Mouse (Mus musculus) inflammation-experienced regulatory T-cells, adult 16 weeks (primary cell): Measurements from ENCODE around the gene Nxpe3. TPM values are rescaled to one million over a fixed set of nuclear protein-coding genes. Genes with fewer than 3 reads are reported as not detected.

Experiments used
- polyA plus RNA-seq: library from polyadenylated mRNA; unstranded; fragments of 100-300 nt; shearing (Covaris generic); gene quantifications from one replicate; pipeline ENCODE4 v1.2.1, GENCODE M21; 2017

The Nxpe3 gene
- 38.1 TPM for polyA plus RNA-seq

DNA sequence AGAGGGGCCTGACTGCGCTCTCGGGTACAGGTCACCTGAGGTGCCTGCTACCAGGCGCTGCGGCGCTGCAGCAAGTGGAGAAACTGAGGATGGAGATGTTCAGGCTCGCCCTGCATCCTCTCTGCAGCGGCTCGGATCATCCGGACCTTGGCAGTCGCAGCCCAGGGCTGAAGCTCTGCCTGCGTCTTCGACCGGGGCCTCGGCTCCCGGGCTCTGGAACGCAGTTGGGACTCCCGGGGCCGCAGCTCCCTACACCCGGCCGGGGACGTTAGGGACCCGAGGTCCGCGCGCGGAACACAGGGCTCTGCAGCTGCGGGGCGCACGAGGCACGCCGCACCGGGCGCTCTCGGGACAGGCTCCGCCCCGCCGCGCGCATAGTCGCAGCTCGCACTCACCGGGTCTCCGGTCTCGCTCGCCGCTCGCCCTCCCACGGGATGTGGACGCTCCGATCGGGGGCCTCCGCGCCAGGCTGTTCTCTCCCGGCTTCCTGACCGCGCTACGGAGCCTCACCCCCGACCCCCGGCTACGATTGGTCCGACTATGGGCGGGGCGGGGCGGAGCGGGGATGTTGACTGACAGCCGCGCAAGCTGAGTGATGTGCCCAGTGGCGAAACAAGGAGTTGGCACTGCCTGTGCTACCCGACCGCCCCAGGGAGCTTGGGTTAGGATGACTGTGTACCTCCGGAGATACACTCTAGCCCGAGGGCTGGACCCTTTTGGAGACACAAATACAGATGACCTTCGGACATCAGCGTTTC lies at the start of gene Nxpe3:
Gene Nxpe3, minus strand, starts transcription at position 393 of the 758 bp plus-strand sequence.

GRCm38 (mm10) chr16:55934453-55935037 lies 39.5 kb upstream of the Nxpe3 start, which contains the start of gene Cep97:
TSS of gene Cep97 (minus strand) at chr16:55934855.

DNA sequence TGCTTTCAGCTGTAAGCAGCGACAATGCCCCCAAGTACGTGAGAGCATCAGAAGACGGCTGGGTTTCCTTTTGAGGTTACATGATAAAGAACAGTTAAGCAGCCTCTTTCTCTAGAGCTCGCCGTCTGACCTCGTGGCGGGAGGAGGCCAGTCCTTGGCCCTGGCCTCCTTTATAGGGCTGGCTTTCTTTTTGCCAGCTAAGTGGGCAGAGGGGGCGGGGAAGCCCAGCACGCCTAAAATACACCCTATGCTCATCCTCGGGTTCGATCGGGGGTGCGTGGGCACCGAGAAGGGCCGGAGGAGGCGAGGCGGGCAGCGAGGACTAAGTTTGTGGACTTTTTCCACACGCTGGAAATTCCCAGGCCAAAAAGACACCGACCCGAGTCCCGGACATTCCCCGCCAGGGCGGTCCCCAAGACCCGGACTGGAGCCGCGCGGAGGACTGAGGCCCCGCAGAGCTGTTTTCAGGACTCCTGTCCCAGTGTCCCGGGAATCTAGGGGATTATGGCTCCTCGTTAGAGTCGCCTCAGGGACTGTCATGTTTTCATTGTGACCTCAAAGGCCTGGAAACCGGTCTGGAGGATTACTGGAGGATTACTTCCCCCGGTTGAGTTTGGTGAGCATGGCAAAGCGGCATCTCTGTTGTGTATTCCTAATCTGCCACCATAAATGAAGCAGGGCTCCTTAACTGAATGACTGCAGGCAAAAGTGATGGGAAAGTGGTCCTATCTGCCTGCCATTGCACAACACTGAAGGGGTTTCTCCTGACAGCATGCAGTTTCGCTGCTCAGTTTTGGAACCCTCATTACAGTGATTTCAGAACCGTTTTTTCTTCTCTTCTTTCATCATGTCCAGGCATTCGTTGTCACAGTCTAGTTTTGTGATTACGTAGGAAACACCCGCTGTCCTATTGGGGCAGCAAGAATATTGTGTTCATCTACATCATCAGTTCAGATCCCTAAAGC lies 56.3 kb downstream of the Nxpe3 start, which contains the start of gene Nfkbiz:
Gene Nfkbiz, minus strand, starts transcription at position 390 of the 965 bp plus-strand sequence.

Other genes with a start within 250 kb of the Nxpe3 start
- gene Nfkbiz, start 56.4 kb downstream of the Nxpe3 start, polyA plus RNA-seq: 40.1 TPM
- 39.5 TPM for gene Cep97, start 39.6 kb upstream of the Nxpe3 start, polyA plus RNA-seq
- 623 TPM for gene Rpl24, start 71.0 kb upstream of the Nxpe3 start, polyA plus RNA-seq
- gene Zbtb11, start 78.6 kb upstream of the Nxpe3 start, polyA plus RNA-seq: 24.7 TPM
- gene Pcnp, start 134.5 kb upstream of the Nxpe3 start, polyA plus RNA-seq: 127 TPM
- gene Trmt10c, start 142.5 kb upstream of the Nxpe3 start, polyA plus RNA-seq: 44.9 TPM
- 74.7 TPM for gene Senp7, start 153.1 kb upstream of the Nxpe3 start, polyA plus RNA-seq